Mouse (Mus musculus): ENCODE results near the gene Dbil5. TPM values are rescaled to one million over a fixed set of nuclear protein-coding genes. Genes with fewer than 3 reads are reported as not detected.

Dbil5 gene
- polyA plus RNA-seq, 1 experiment from 2014 or later, result not detected

Other genes starting within 250 kb of the Dbil5 start
- gene 1700016K19Rik, start 217.7 kb upstream of the Dbil5 start, polyA plus RNA-seq (2018), result not detected in 3 replicates
- gene Rflnb, start 189.8 kb upstream of the Dbil5 start, polyA plus RNA-seq (2018), result 0.15 to 0.23 TPM in 2 of 3 replicates, not detected in the other
- 40.3 to 55.9 TPM (median 45.5 TPM) in 3 replicates for gene Vps53, start 38.0 kb upstream of the Dbil5 start, polyA plus RNA-seq (2018)
- 1.5 to 6.1 TPM (median 2.5 TPM) in 3 replicates for gene Fam57a, start 37.9 kb upstream of the Dbil5 start, polyA plus RNA-seq (2018)
- gene Gemin4, start 56 bp downstream of the Dbil5 start, polyA plus RNA-seq (2018), result 3.1 to 12.0 TPM (median 3.1 TPM) in 3 replicates
- 3.0 to 9.3 TPM (median 4.1 TPM) in 3 replicates for gene Mrm3, start 26.1 kb downstream of the Dbil5 start, polyA plus RNA-seq (2018)
- gene Glod4, start 26.1 kb downstream of the Dbil5 start, polyA plus RNA-seq (2018), result 50.3 to 72.9 TPM (median 66.8 TPM) in 3 replicates
- 0.32 to 1.3 TPM (median 0.37 TPM) in 3 replicates for gene Nxn, start 181.5 kb downstream of the Dbil5 start, polyA plus RNA-seq (2018)
- 19.2 to 30.1 TPM (median 23.7 TPM) in 3 replicates for gene Timm22, start 189.3 kb downstream of the Dbil5 start, polyA plus RNA-seq (2018)